Mouse (Mus musculus): ENCODE data around the gene Gm10217. TPM values are rescaled to one million over a fixed set of nuclear protein-coding genes. Genes with fewer than 3 reads are reported as not detected.

Gene Gm10217
- polyA plus RNA-seq, 1 experiment from 2014 or later, result not detected

Other genes with a start within 250 kb of the Gm10217 start
- gene Fam155a, start 93.1 kb upstream of the Gm10217 start, polyA plus RNA-seq (2015; fragmentation: Nextera tagmentation; extraction: Ambion mirVana), result 0.15 and 0.18 TPM in 2 replicates
- 4.9 and 5.0 TPM in 2 replicates for gene Lig4, start 113.4 kb downstream of the Gm10217 start, polyA plus RNA-seq (2015; fragmentation: Nextera tagmentation; extraction: Ambion mirVana)
- gene Abhd13, start 113.5 kb downstream of the Gm10217 start, polyA plus RNA-seq (2015; fragmentation: Nextera tagmentation; extraction: Ambion mirVana), result 15.9 and 17.1 TPM in 2 replicates
- 1.6 and 1.7 TPM in 2 replicates for gene Tnfsf13b, start 142.2 kb downstream of the Gm10217 start, polyA plus RNA-seq (2015; fragmentation: Nextera tagmentation; extraction: Ambion mirVana)

Measured in lung, embryonic 15.5 days (tissue).